Mouse (Mus musculus): ENCODE data around the gene Gm9945.

The Gm9945 gene

DNA sequence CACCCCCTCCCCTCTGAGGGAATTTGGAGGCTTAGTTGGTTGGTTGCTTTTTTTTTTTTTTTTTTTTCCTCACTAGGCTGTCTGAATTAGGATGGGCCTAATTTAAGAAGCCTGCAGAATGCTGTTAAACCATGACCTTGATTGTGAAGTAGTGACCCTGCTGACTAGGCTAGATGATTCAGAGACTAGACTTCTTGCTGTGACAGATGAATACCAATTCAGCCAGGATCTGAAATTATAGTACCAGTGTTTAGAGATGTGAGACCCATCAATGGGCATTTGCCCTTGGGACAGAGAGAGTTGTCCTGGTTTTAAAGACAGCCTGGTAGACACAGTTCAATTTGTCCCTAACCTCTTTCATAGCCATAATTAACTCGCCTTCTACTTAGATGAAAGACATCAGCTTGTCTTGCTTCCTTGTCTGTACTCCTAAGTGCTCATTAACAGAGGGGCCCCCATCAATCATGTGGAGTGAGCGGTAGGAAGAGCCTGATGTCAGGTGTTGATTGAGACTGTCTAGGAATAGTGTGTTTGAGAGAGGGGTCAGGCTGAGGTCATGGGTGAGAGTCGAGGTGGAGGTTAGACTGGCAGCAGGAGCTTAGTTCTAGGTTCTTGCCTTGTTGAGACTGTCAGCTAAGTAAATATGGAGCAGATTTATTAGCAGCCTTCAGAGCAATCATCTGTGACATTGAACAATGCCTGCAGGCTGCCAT is 13.4 kb downstream of the Gm9945 start:
- no peak for DNase-seq (ENCODE audit: low read depth)

DNA sequence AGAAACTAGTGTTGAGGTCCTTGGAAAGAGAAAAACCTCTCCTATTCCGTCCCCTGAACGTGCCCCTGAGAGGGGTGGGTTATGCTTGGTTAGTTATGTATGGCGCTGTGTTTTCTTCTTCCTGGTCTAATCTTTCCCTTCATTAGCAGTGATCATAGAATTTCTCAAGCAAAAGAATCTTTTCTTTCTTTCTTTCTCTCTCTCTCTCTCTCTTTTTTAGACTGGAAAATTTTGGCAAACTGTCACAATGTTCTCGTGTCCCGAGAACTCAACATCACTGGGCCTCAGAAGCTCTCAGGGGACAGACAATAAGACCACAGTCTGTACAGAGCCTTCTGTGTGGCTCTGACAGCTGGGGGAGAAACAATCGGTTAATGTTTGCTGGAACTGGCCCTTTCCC is 15.5 kb downstream of the Gm9945 start:
- DNase-seq (ENCODE audit: low read depth), result no peak

DNA sequence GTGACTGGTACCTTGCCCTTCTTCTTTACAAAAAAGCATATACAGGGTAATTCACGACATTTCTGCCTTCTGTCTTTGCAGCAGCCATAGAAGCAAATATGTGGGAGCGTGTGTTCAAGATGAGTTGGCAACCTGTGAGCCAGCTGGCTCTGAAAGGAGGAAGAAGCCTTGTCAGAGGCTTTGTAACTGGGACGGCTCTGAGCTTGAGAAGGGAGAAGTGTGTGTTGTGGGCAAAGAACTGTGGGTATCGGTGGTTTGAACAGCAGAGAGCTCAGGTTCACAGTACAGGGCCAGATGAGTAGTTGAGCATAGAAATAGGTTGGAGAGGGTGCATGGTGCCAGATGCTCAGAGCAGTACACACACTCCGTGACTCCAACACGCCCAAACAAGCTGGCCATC is 17.0 kb downstream of the Gm9945 start:
- no peak for DNase-seq (ENCODE audit: low read depth)

DNA sequence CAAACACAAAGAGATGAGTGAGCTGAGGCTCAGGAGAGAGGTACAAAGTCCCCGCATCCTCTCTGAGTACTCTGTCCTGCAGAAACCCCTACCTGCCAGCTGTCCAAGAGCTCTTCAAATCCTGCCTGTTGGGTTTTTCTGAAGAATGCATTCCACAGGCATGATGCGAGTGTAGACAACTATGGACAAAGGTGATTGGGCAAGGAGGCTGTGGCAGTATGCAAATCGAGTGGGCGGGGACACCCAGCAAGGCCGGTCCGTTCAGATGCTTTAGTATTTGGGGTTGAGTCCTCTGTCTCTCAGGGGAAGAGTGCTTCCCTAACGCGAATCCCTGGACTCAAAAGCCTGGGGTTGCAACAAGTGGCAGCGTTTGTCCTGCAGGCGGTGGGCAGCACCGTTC is 20.6 kb downstream of the Gm9945 start:
- DNase-seq (ENCODE audit: low read depth), result peak; percentile 65

DNA sequence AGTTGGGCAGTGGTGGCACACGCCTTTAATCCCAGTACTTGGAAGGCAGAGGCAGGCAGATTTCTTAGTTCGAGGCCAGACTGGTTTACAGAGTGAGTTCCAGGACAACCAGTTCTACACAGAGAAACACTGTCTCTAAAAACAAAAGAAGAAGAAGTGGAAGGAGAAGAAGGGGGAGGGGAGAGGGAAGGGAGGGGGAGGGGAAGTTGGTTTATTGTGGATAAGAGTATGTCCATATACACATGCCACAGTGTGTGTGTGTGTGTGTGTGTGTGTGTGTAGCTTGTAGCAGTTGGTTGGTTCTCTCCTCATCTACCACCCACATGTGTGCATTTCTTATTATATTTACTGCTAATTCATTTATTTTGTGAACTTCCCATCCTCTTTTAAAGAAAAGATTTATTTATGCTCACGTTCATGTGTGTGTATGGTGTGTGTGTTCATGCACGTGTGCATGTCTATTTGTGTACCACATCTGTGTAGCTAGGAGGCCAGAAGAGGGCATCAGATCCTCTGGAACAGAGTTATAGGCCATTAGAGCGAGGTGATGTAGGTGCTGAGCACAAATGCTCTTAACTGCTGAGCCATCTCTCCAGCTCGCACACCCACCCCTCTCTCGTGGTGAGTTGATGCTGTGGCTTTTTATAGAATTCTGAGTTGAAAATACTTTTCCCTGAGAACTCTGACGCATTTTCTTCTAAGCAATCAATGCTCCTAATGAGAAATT is 22.2 kb downstream of the Gm9945 start:
- DNase-seq (ENCODE audit: low read depth), result no peak

DNA sequence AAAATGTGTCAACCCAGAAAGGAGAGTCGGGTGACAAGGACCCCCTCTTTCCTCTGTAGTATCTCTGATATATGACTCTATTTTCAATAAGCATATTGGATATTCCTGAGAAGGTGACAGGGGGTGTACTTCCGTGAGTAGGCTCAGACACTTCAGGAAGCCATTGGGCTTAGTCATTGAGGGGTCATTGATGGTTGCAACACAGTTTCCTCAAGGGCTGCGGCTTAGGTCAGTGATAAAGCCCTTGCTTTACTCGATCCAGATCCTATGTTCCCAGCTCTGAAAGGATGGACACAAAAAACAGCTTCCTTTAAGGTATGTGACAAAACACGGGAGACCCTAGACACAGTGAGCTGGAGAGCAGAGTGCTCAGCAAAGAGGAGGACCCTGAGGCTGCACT is 23.8 kb downstream of the Gm9945 start:
- no peak for DNase-seq (ENCODE audit: low read depth)

DNA sequence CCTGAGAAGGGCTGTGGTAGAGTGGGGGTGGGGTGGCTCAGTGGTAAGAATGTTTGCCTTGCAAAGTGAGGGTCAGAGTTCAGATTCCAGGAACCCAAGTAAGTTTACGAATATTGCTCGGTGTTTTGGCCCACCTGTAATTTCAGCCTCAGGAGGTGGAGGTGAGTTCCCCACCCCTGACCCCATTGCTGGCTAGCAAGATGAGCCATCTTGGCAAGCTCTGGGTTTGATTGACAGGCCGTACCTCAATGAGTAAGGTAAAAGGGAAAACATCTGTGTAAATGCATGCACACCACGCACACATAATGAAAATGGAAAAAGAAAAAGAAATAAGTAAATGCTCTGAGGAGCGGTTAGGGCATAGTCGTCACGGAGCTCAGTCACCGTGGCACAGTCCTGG is 24.4 kb downstream of the Gm9945 start:
- DNase-seq (ENCODE audit: low read depth), result no peak

DNA sequence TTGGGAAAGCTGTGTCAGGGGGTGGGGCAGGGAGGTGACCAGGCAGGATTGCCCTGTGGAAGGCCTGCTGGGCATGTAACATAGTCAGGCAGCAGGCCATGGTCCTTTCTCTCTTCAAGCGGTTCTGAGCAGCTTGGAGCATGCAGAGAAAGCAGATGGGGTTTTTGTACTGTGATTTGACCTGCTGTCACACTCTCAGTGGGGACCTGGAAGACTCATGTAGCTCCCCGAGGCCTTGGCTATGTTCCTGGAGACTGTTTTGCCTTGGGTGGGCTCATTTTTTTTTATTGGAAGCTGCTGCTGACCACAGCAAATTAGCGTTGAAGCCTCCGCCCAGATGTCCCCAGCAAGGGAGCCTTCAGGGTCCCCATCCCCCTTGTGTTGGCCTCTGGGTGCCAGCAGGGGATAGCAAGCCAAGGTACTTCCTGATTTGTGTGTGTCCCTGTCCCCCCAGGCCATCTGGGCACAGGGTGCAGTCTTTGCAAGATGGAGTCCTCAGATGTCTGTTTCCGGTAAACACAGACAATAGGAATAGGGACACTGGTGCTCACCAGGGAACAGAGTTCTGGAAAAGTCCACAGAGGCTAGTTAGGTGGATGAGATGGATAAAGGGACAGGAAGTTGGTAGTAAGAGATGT is 25.2 kb downstream of the Gm9945 start:
- no peak for DNase-seq (ENCODE audit: low read depth)

DNA sequence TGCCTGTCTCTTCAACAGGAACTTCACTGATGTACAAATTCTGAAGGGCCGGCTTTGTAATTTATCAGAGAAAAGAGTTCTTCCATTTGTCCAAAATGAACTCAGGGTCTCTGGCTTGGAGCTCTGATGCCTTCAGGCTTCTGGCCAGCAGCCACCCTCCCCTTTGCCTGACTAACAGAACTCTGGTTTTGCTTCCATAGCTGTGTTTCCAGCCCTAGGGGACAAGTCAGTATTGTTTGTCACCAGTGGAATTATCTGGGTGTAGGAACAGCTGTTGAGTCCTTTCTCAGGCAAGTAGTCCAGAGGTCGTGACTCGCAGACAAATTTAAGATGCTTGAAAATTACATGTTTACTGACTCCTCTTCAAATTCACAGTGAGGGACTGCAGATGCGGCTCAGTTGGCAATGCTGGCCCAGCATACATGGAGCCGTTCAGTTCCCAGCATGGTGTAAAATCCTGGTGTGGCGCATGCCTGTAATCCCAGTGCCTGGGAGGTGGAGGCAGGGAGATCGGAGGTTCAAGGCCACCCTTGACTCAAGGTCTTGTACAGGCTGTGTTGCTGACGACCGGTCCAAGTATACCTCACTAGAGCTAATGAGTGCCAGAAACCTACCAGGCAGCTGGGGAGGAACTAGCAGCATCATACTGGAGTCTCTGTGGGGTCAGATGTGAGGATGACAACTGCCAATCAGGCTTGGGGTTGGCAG is 27.3 kb downstream of the Gm9945 start:
- DNase-seq (ENCODE audit: low read depth), result no peak

DNA sequence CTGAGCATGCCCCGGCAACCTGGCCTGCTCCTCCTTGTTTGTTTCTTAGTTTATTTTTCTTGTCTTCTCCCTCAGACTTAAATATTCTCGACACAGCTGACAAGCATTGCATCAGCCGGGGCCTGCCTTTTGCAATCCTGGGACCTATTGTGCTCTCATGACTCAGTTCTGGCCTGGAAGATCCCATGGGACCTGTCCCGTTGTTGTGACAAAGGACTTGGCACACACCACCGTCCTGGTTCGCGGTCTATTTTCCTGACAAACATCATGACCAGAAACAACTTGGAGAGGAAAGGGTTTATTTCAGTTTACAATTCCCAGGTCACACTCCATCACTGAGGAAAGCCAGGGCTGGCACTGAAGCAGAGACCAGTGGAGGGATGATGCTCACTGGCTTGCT is 28.2 kb downstream of the Gm9945 start:
- peak; percentile 83 for DNase-seq (ENCODE audit: low read depth)

DNA sequence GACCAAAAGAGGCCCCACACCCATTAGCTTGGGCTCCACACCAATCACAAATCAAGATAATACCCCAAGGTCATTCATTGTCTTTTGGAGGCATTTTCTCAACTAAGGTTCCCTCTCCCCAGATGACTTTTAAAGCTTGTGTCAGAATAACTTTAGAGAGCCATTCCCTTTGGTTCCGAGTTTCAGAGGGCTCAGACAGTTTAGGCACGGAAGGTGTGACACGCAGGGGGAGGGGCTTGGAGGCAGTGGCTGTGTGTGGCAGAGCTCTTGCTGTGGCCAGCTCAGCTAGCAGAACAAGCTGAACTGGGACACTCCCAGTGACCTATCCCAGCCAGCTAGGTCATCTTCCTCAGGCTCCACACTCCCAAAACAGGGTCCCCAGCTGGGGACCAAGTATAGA is 28.6 kb downstream of the Gm9945 start:
- no peak for DNase-seq (ENCODE audit: low read depth)

DNA sequence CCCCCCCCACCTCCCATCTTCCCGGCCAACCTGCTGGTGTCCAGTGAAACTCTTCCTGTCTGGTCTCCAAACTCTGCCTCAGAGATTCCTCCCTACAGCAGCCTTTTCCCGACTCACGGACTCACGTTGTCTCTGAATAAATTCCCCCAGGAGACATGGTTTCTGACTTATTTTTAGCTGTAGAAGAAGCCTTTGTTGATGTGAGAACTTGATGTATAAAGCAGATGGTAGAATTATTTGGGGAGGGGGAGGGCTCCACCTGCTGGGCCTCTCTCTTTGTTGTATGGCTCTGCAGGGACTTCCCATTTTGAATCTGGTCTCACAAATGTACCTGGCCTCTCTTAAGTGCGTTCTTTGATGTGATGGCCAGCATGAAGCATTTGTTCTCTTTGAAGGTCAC is 30.4 kb downstream of the Gm9945 start:
- no peak for DNase-seq (ENCODE audit: low read depth)

DNA sequence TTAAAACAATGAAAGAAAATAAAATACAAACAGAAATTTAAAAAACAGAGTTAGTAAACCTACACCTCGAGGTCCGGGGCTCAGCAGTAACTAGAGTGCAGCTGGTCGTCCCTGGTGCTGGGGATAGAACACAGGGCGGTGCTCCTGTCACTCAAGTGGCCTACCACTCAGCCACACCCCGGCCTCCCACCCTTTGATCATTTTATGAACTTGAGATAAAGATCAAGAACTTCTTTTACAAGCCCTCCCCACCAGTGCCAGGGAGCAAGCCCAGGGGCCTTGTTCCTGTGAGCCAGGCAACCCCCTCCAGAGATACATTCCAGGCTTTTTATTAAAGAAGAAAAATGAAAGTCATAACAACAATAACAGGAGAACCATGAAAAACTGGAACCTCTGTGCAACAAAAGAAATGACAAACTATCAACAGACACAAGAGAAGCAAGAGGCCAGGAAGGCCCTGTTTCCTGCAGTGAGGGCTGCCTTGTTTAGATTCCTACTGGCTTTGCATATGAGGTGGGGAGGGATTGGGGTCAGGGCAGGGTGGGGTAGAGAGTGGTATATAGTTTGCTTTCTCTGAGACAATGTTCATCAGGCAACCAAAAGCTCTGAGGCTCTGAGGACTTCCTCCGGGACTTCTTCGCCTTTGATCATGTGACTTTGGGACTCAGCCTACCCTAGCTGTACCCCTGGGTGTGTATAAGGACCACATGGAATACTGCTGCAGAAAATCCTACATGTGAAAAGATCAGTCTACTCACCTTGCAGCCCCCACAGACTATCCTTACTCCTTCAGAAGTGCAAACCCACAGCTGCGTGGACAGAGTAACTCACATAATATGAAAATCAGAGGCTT is 37.0 kb downstream of the Gm9945 start:
- DNase-seq (ENCODE audit: low read depth), result no peak

DNA sequence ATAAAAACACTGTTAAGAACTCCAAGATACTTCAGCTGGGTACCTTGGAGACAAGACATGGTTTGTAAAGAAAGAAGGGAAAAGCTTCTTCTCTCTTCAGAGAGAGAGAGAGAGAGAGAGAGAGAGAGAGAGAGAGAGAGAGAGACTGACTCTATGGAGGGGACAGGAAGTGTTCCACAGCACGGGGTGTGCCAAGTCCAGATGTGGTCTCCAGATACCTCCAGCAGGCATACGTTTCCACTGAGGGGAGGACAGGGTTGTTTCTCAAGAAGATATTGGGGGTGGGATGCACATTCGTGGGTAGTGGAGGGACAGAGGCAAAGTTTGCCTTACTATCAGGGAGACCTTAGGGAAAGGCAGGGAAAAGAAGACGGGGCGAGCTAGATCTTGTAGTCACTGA is 38.8 kb downstream of the Gm9945 start:
- no peak for DNase-seq (ENCODE audit: low read depth)

DNA sequence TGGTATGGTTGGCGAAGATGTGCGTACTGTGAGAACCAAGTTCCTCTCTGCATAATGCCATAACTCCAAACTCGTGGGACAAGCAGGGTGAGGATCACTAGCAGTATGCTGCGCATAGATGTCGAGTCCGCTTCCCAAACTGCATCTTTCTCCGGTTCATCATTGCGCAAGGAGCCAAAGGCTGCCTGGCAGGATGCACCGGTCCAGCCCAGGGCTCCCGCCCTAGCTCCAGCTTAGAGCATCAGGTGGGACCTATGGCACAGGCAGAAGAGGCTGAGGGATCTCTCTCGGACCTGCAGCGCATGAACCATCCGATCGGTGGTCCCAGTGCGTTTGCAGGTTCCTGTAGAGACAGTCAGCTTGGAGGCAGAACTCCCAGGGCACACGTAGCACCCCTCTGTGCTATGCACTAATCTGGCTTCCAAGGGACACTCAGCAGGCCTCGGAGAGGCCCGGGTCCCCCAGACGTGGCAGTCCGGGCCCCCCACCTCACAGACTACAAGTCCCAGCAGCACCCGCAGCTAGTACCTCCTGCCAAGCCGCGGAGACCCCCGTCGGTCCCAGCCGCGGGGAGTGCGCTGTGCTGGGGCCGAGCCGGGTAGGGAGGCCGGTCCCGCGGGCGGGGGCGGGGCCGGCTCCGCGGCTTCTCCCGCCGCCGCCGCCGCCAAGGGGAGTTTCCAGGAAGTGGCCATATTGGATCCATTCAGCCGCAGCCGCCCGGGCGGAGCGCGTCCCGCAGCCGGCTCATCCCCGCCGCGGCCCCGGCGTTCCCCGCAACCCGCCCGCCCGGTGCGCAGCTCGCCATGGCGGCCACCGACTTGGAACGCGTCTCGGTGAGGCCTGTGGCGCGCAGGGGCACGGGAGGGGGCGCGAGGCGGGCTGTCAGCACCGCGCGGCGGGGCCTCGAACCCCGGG is 39.5 kb downstream of the Gm9945 start, which contains the start of gene Sept8:
Sept8 (plus strand) TSS at position 51 of the 915 bp plus-strand sequence.
- DNase-seq (ENCODE audit: low read depth), result peak; percentile 82

DNA sequence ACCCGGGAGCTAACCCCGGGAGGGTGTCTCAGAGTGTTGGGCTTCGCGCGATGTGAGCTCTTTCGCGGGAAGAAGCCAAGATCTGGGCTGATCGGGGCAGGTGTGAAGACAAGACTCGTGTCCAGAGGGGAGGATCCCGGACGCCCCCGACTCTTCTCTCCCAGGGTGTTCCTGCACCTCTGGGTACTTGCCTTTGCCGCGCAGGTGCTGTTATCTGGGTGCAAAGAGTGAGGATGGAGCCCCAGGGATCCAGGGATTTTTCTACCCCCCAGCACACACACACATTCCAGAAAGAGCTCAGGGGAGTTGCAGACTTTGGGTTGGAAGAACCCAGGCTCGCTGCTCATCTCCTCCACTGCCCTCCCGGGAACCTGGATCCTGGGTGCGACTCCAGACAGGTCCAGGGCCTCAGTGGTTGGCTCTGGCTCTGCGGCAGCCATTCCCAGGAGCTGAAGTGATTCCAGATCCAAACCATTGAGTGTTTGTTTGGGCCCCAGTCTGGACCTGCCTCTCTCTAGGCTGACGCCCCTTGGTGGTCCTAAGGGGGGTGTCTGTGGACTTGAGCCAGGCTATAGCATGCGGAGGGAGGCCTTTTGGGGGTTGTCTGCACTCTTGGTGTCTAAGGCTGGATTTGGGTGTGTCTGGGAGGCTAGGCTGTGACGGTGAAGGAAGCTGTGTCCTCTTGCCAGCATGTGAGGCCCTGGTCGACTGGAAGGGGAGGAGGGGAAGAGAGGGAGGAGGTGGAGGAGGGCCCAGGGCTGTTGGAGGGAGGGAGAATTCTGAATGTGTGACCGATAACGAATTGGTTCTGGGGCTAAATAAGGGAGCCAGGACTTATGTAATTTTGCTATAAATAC is 40.4 kb downstream of the Gm9945 start:
- DNase-seq (ENCODE audit: low read depth), result peak; percentile 82

DNA sequence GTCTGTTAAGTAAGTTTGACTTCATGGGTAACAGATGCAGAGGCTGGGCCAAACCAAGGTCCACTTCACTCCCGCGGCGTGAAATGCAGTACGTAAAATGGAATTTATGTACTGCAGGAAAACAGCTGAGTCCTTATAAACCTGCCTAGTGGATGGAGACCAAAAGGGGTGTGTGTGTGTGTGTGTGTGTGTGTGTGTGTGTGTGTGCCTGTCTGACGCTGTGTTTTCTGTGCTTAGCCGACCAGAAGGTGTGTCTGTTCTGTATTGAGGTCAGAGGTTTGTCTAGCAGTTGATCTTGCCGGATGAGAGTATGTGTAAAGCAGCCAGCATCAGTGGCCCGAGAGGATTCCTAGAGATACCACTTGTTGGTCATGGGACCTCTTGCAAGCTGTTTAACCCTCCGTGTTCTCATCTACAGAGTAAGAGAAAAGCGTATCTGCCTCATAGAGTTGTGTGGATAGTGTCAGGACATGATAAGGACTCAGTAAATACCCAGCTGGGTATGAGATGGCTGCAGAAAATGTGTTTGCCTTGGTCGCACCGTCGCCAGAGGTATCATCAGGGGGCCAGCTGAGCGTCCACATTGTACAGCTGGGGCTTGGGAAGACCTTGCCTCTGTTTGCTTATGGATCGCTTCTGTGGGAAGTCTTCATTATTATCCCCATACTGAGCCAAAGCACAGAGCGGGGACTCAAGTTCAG is 41.3 kb downstream of the Gm9945 start:
- peak; percentile 50 for DNase-seq (ENCODE audit: low read depth)

DNA sequence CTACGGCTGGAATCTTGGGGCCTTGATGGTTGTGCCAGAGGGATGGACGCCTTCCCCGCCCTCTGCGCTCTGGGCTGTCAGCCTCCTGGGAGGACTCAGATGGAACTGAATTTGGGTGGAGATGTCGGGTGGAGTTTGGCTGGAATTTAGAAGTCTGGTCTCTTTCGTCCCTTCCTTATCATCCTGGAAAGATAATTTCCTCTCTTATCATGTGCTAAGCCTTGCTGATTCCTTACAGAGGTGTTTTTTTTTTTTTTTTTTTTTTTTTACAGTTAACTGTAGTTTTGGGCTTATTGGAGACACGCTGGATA is 41.8 kb downstream of the Gm9945 start:
- no peak for DNase-seq (ENCODE audit: low read depth)

DNA sequence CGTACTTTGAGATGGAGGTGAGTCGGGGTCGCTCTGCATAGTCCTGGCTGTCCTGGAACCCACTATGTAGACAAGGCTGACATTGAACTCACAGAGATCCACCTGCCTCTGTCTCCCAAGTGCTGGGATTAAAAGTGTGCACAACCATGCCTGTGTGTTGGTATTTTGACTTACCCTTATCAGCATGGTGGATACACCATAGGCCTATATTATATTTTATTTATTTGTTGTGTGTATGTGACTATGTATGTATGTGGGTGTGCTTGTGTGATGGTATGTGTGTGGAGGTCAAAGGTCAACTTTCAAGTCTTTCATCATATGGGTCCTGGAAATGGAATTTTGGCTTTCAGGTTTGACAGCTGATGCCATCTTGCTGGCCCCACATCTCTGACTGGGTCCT is 42.4 kb downstream of the Gm9945 start:
- no peak for DNase-seq (ENCODE audit: low read depth)
